Mouse (Mus musculus) midbrain, embryonic 14.5 days (tissue): ENCODE data around the gene Tsga13. TPM values are rescaled to one million over a fixed set of nuclear protein-coding genes. Genes with fewer than 3 reads are reported as not detected.

Source experiments
- ATAC-seq: fragments of 200-750 bp; cut with Nextera tagmentation; 2 replicates; pipeline ENCODE4 v1.8.0; 2017; ENCODE audit warnings: moderate number of reproducible peaks, moderate library complexity; ENCODE audit not compliant: low FRiP score, low TSS enrichment
- DNase-seq: peaks from one replicate; pipeline ENCODE4 v3.0.0-alpha.2; 2015
- H3K27ac ChIP-seq: fragments of 300-500 bp; sonication (generic); replicated peaks from 2 replicates; pipeline ENCODE4 v1.5.1; 2014; ENCODE audit warnings: mild to moderate bottlenecking, low read depth, low read length, moderate library complexity
- H3K27me3 ChIP-seq: fragments of 300-500 bp; sonication (generic); 2 replicates; pipeline ENCODE4 v1.6.1; 2014; ENCODE audit warnings: low read length, control low read depth, mixed read lengths; ENCODE audit not compliant: control insufficient read depth, insufficient read depth
- H3K36me3 ChIP-seq: fragments of 300-500 bp; sonication (generic); 2 replicates; pipeline ENCODE4 v1.6.1; 2014; ENCODE audit warnings: low read length, control low read depth; ENCODE audit not compliant: control insufficient read depth, insufficient read depth
- H3K4me1 ChIP-seq: fragments of 300-500 bp; sonication (generic); 2 replicates; pipeline ENCODE4 v1.6.1; 2014; ENCODE audit warnings: mild to moderate bottlenecking, antibody characterized with exemption, low read length, control low read depth; ENCODE audit not compliant: control insufficient read depth, insufficient read depth
- H3K4me2 ChIP-seq: fragments of 300-500 bp; sonication (generic); 2 replicates; pipeline ENCODE4 v1.6.1; 2014; ENCODE audit warnings: mild to moderate bottlenecking, low read length, moderate library complexity
- H3K4me3 ChIP-seq: fragments of 300-500 bp; sonication (generic); replicated peaks from 2 replicates; pipeline ENCODE4 v1.5.1; 2014; ENCODE audit warnings: low read depth, low read length
- H3K9ac ChIP-seq: fragments of 300-500 bp; sonication (generic); replicated peaks from 2 replicates; pipeline ENCODE4 v1.6.1; 2014; ENCODE audit warnings: mild to moderate bottlenecking, low read length, moderate library complexity
- H3K9me3 ChIP-seq: fragments of 300-500 bp; sonication (generic); 2 replicates; pipeline ENCODE4 v1.6.1; 2016; ENCODE audit warnings: low read length, control low read depth, mixed read lengths; ENCODE audit not compliant: control insufficient read depth
- WGBS: fragments of 180-500 bp; shearing (Covaris S2); extraction: QIAGEN DNeasy Blood & Tissue Kit; methylation state at CpG from one replicate; pipeline ENCODE4 v1.1.7; 2014; 5-methylcytosine and 5-hydroxymethylcytosine counted together
- polyA plus RNA-seq: library from polyadenylated mRNA; unstranded; fragments of >200 nt; fragmentation: Nextera tagmentation; extraction: Ambion mirVana; gene quantifications from 2 replicates; pipeline ENCODE4 v1.2.1, GENCODE M21; 2014

Tsga13 gene
- polyA plus RNA-seq, 1 experiment from 2014 or later: not detected

- no peak overlapping the region for H3K9ac ChIP-seq
- H3K27me3 ChIP-seq: no peaks in the 10 kb centered on the region
- no peak for DNase-seq
- H3K4me1 ChIP-seq: no peaks in the 10 kb centered on the region
- no peak overlapping the region for H3K27ac ChIP-seq
- no peak for ATAC-seq
- 88% methylated on average over 4 of the region's 4 CpGs for WGBS
- no peak overlapping the region for H3K4me2 ChIP-seq
- no peaks in the 10 kb centered on the region for H3K9me3 ChIP-seq
- H3K36me3 ChIP-seq: peaks cover 24% of the 10 kb centered on the region
- H3K4me3 ChIP-seq: no peak overlapping the region
These were observed 31.9 kb downstream of the Tsga13 start for GRCm38 (mm10) chr6:30883491-30883890.

- H3K27me3 ChIP-seq: no peaks in the 10 kb centered on the region
- DNase-seq (no peak), ATAC-seq (no peak)
- H3K27ac ChIP-seq: no peak overlapping the region
- H3K4me2 ChIP-seq: no peak overlapping the region
- no peak overlapping the region for H3K9ac ChIP-seq
- H3K4me1 ChIP-seq: no peaks in the 10 kb centered on the region
- H3K4me3 ChIP-seq: no peak overlapping the region
- H3K9me3 ChIP-seq: peaks cover 6% of the 10 kb centered on the region; the same call in 1 of the 2 replicates
- H3K36me3 ChIP-seq: peaks cover 19% of the 10 kb centered on the region; the same call in 1 of the 2 replicates
These were observed 38.7 kb downstream of the Tsga13 start for GRCm38 (mm10) chr6:30876661-30877060.

- no peaks in the 10 kb centered on the region for H3K27me3 ChIP-seq
- H3K36me3 ChIP-seq: no peaks in the 10 kb centered on the region
- H3K9ac ChIP-seq: no peak overlapping the region
- 90% methylated on average over 1 of the region's 1 CpGs for WGBS
- ATAC-seq (no peak), DNase-seq (no peak)
- no peak overlapping the region for H3K4me2 ChIP-seq
- no peaks in the 10 kb centered on the region for H3K9me3 ChIP-seq
- no peak overlapping the region for H3K4me3 ChIP-seq
- H3K27ac ChIP-seq: no peak overlapping the region
- no peaks in the 10 kb centered on the region for H3K4me1 ChIP-seq
These were observed 48.9 kb downstream of the Tsga13 start for GRCm38 (mm10) chr6:30866501-30866900.

GRCm38 (mm10) chr6:30865031-30865678, 50.2 kb downstream of the Tsga13 start:
- H3K36me3 ChIP-seq: peaks cover 8% of the 10 kb centered on the region
- no peaks in the 10 kb centered on the region for H3K4me1 ChIP-seq
- no peak for ATAC-seq
- H3K27me3 ChIP-seq: no peaks in the 10 kb centered on the region
- H3K27ac ChIP-seq: no peak overlapping the region
- 92% methylated on average over 3 of the region's 3 CpGs for WGBS
- H3K9me3 ChIP-seq: no peaks in the 10 kb centered on the region
- no peak overlapping the region for H3K4me3 ChIP-seq
- no peak overlapping the region for H3K9ac ChIP-seq
- no peak for DNase-seq
- H3K4me2 ChIP-seq: no peak overlapping the region

- 95% methylated on average over 7 of the region's 7 CpGs for WGBS
- H3K9me3 ChIP-seq: no peaks in the 10 kb centered on the region
- H3K4me2 ChIP-seq: no peak overlapping the region
These were observed 59.4 kb downstream of the Tsga13 start for GRCm38 (mm10) chr6:30855956-30856355.

GRCm38 (mm10) chr6:30855205-30855604, 60.2 kb downstream of the Tsga13 start:
- Histone ChIP-seq H3K4me1 (no peaks in the 10 kb centered on the region), H3K27ac (no peak overlapping the region), H3K4me3 (no peak overlapping the region), H3K36me3 (peaks cover 42% of the 10 kb centered on the region), H3K9me3 (no peaks in the 10 kb centered on the region), H3K9ac (no peak overlapping the region), H3K4me2 (no peak overlapping the region), H3K27me3 (no peaks in the 10 kb centered on the region)
- 98% methylated on average over 2 of the region's 2 CpGs for WGBS
- DNase-seq: no peak
- ATAC-seq: no peak

More at GRCm38 (mm10) chr6:30855956-30856355, 59.4 kb downstream of the Tsga13 start:
- H3K36me3 ChIP-seq: peaks cover 46% of the 10 kb centered on the region
- H3K4me1 ChIP-seq: no peaks in the 10 kb centered on the region
- DNase-seq (no peak), ATAC-seq (no peak)
- H3K4me3 ChIP-seq: no peak overlapping the region
- H3K9ac ChIP-seq: no peak overlapping the region
- no peak overlapping the region for H3K27ac ChIP-seq
- no peaks in the 10 kb centered on the region for H3K27me3 ChIP-seq

- Histone ChIP-seq H3K4me3 (no peak overlapping the region), H3K36me3 (peaks cover 14% of the 10 kb centered on the region; the same call in 1 of the 2 replicates), H3K27ac (no peak overlapping the region), H3K9me3 (no peaks in the 10 kb centered on the region), H3K4me2 (no peak overlapping the region), H3K9ac (no peak overlapping the region), H3K27me3 (no peaks in the 10 kb centered on the region), H3K4me1 (no peaks in the 10 kb centered on the region)
- WGBS: 76% methylated on average over 2 of the region's 2 CpGs
- DNase-seq: peak; percentile 8
- no peak for ATAC-seq
These were observed 65.6 kb downstream of the Tsga13 start for GRCm38 (mm10) chr6:30849818-30850217.

Other genes starting within 250 kb of the Tsga13 start
- 13.3 and 14.2 TPM in 2 replicates for gene Cep41, start 221.8 kb downstream of the Tsga13 start, polyA plus RNA-seq
- 297 and 402 TPM in 2 replicates for gene Mest, start 192.0 kb downstream of the Tsga13 start, polyA plus RNA-seq
- 47.4 and 53.1 TPM in 2 replicates for gene Copg2, start 18.8 kb downstream of the Tsga13 start, polyA plus RNA-seq
- gene Klf14, start 43.5 kb upstream of the Tsga13 start, polyA plus RNA-seq: 0.07 TPM in 2 replicates